Mouse (Mus musculus): ENCODE data around the gene Hao1. TPM values are rescaled to one million over a fixed set of nuclear protein-coding genes. Genes with fewer than 3 reads are reported as not detected.
A peak's percentile ranks its signal among the peaks of the same experiment; 100 is the strongest.

Hao1 gene
- polyA plus RNA-seq (2012; rRNA removed), result 0.12 and 0.15 TPM in 2 replicates

DNA sequence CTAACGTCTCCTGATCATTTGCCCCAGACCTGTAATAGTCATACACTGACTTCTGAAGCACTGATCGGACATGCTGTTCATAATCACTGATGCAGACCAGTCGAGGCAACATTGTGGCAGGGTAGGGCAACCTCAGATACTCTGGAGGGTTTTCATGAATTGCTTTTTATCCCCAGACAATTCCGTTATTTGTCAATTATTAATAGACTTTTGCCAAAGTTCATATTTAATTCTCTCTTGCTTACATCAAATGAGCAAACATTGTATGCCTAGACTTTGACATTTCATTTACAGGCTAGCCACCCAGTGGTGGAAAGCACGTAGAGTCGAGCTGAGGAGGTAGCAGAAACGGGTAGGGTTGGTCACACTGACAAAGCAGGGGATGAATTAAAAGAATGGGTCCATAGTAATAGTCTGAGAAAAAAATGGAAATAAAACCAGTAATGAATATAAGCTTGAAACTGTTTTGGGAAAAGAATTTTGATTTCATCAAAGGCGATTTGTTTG is at the start of gene Hao1:
Gene Hao1, minus strand, starts transcription at position 148 of the 507 bp plus-strand sequence.
- no peak for DNase-seq (ENCODE audit: extremely low spot score in 1 of 2, low spot score in 1 of 2)

DNA sequence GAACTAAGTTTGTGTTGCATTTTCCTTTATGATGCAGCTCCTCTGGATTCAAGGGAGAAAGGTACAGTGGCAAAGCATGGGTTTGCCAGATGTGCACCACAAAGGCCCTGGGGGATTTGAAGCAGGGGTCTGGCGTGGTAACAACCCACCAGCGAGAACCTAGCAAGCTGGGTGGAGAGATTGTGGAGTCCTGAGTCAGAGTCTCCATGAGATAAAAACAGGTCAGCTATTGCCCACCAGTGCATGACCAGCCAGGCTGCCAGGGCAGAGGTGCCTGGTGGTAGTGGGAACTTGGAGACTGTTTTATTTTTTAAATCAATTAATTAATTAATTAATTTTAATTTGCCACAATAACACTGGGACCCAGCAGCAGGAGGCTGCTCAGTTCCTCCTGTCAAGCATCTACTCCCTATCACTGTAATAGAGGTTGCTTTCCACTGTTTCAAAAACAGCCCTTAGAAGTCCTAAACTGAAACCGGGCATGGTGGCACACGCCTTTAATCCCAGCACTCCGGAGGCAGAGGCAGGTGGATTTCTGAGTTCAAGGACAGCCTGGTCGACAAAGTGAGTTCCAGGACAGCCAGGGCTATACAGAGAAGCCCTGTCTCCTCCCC is 37.0 kb upstream of the Hao1 start:
- DNase-seq (ENCODE audit: extremely low spot score in 1 of 2, low spot score in 1 of 2), result no peak

DNA sequence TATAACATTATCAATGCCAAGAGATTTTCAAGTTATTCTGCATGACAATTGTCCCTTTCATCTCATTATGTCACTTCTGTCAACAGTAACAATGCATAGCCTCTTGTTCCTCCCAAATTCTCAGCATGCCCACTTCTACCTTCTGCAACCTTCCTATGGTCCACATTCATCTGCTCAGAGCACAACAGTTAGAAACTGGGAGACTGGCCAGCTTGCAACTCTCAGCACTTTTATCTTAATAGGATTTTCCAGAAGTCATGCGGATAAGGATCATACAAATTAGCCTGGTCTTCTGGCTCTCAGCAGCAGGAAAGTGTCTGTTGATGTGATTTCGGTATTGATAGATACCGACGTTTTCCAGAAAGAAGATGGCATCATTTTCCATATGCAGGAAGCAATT is 31.1 kb upstream of the Hao1 start:
- DNase-seq (ENCODE audit: extremely low spot score in 1 of 2, low spot score in 1 of 2), result no peak

DNA sequence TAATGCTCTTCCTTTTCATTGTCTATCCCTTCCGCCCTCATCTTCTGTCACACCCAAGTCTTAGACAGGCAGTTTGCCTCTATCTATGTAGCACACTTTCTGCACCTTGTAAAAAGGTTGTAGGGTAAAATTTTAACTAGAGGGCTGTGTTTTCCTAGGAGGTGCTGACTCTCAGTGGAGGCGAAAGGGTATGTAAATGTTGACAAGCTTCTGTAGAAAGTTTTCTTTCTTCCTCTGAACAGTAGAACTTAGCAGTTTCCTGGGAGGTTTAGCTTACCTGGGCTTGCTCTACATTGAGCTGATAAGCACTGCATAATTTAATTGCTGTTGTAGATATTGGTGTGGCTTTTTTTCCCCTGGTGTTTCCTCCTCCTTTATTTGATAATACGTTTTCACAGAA is 5.3 kb upstream of the Hao1 start:
- DNase-seq (ENCODE audit: extremely low spot score in 1 of 2, low spot score in 1 of 2), result no peak

DNA sequence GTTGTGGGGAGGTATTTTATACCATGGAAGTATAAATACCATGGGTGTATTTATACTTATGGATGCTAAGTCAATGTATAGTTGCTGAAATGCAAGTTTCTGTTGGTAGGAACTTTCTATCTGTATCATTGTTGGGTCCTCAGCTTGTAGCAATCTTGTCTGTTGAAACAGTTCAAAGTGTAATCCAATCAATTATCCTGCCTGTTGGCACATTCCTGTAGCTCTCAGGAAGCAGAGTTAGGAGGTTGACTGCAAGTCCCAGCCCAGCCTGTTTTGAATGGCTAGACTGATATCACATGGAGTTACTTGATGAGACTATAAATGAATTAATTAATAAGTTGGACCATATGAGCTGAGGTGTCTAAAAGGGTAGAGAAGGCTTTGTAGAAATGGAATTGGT is 1.8 kb downstream of the Hao1 start:
- no peak for DNase-seq (ENCODE audit: extremely low spot score in 1 of 2, low spot score in 1 of 2)

DNA sequence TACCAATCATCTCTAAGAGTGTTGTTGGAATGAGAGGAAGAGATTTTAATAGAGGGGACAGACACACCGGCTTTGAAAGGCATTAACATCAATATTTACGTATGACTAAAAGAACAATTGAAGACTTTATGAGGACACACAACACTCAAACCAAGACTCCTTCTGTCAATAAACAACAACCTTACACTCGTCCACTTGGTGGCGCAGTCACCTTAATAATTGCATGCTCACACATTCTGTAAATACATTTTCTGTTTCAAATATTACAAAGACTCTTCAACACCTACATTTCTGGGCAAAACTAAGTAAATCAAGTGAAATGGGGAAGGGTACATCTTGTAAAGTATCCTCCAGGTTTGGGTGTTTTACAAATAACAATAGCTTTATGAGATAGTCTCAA is 4.4 kb downstream of the Hao1 start:
- DNase-seq (ENCODE audit: extremely low spot score in 1 of 2, low spot score in 1 of 2), result peak; percentile 22 to 83

DNA sequence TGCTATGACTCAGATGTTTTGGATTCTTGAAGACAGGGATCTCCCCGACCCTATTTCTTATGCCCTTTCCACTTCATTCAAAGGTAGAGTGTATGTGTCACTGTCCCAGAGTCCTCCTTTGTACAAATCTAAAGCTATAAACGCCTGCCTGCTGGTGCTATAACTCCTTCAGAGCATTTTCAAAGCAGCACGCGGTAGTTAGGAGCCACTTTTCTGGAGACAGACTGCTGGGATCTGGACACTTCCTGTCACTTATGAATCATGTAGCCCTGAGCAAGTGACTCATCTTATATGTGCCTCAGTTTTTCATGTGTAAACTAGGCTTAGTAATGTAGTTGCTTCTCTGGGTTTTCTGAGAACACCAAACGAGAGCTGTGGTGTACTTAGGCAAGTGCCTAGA is 9.1 kb downstream of the Hao1 start:
- DNase-seq (ENCODE audit: extremely low spot score in 1 of 2, low spot score in 1 of 2), result no peak

DNA sequence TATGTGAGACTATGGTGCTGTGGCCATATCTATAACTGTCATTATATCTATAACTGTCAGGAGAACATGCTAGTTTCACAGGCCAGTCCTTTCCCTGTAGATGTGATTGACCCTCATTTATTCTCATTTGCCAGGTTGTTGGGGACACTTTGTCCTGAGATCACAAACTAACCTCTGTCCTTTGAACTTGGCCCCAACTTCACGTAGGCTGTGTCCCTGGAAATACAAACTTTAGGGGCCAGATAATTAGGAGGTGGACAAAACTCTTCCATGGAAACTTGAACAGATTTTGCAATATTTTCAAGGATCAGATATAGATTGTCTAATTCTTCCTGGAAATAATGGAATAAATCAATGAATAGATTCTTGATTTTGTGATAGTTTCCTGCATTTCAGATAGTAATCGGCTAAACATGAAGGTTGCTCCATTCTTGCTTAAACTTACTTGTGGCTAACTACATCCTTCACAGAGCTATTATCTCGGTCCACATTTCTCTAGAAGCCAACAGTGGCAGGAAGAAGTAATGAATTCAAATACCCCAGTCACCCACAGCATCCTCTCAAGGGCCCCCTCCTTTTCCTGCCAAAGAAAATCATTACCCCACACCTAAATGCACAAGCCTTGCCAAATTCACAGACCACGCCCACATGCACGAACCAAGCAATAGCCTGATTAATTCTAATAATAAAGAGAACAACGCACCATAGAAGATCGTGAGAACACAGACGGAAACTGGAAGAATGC is 9.7 kb downstream of the Hao1 start:
- no peak for DNase-seq (ENCODE audit: extremely low spot score in 1 of 2, low spot score in 1 of 2)

DNA sequence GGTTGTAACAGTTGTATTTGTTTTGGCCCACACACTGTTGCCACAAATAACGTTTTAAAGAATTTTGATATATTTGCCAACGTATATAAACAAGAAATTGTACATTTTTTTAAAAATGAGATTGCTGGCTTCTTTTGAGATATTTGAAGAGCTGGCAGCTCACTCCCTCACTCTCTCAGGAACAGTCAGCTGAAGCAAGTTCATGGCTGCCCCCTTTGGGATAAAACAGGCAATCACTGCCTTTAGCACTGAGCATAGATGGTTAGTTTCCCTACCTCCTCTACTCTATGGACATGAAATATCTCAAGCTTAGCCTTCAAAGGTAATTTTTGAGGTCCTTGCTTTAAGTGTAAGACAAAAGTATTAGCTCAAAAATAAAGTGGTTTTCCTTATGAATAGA is 10.7 kb downstream of the Hao1 start:
- peak in 1 of 2 experiments; percentile 36 for DNase-seq (ENCODE audit: extremely low spot score in 1 of 2, low spot score in 1 of 2)

DNA sequence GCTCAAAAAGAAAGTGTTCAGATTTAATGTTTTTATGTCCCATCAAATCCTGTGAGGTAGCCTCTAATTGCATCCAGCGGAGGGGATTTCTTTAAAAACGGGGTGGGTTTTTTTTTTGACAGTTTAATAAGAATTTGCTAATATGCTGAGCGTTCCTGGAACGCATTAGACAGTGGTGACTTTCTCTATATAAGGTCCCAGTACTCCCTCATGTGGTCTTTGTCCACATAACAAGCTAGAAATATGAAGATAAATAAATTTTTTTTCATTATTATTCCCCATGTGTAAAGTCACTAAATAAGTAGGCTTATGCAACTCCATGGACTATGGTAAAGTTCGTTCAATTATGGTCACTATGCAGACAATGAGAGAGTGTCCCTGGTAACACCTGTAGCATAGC is 13.1 kb downstream of the Hao1 start:
- no peak for DNase-seq (ENCODE audit: extremely low spot score in 1 of 2, low spot score in 1 of 2)

DNA sequence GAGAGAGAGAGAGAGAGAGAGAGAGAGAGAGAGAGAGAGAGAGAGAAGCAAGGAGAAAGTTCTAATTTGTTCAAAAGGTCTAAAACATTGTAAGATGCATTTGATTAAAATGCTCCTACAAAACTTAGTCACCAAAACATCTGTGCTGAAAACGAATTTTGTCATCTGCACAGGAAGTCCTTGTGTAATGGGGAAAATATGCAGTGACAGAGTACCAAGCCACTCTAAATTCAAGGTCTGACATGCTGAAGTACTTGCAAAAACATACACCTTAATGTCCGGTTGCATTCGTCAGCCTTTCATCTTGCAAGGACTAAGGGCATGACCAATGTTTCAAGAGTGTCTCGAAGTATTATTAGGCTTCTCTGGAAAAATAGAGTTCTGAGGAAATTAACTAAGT is 15.7 kb downstream of the Hao1 start:
- DNase-seq (ENCODE audit: extremely low spot score in 1 of 2, low spot score in 1 of 2), result no peak

DNA sequence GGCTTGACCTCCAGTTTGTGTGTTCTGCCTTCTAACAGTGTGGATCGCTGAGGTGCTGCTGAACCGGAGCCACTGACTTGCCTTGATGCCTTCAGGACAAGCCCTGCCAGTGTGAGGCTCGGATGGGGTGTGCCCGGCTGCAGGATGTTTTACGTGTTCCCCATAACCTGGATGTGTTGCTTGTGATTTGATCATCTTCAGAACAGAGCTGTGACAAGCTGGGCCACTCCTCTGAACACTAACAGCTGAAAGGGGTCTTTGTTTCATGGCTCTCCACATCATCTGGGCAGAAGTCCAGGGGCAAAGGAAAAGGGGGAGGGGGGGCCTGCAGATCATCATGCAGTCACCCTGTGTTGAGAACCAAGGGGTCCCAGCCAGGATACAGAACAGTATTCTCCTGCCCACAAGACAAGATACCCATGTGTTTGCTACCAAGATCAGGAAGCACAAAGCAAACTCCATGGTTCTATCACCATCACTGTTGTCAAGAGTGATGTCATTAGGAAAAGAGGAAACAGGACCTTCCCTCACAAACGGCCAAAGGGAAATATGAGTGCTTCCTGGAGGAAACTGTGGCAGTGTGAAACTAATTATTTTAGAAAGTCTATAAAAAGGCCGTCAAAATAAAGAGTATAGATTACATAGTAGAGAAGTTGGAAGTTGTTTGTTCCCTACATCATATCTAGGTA is 25.9 kb downstream of the Hao1 start:
- no peak for DNase-seq (ENCODE audit: extremely low spot score in 1 of 2, low spot score in 1 of 2)

DNA sequence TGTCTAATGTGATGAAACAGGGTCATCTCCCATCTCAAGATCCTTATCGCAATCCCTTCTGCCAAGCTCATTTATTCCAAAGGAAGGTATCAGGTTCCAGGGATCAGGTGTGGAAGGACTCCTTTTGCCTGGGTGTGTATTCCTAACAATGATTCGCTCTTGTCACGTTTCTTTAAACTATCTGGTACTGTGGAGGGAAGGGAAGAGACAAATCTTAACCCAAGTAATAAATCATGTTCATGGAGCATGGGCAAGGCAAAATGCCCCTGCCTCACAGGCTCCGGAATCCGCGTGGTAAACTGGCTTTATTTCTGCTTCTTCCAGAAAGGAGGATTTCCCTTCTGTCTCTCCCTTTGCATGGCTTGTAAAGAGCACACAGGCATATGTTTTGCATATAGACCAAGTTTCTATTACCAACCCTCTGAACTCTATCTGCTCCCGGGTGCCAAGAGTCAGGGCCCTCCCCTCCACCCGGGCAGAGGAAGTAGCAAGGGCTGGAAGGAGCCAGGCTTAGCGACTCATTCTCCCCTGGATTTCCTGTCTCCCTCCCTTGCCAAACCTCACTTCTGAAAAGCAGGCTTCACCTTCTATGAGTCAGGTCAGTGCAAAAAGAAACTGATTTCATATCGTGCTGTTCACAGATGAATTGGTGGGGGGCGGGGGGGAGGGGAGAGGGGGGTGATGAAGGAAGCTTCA is 26.6 kb downstream of the Hao1 start:
- no peak for DNase-seq (ENCODE audit: extremely low spot score in 1 of 2, low spot score in 1 of 2)

DNA sequence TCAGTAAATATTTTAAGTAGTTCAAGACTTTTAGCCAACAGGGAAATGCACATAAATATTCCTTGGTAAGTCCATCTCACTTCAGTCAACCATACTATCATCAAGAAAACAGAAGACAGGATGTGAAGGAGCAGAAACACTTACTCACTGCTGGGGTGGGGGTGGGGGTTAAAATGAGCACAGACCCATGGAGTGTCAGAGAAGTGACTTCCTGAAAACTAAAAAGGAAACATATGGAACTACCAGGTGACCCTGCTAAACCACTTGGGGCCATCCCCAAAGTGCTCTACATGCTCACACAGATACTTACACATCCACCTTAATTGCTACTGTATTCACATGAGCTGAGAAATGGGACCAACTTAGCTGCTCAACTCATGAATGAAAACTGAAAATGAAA is 36.1 kb downstream of the Hao1 start:
- DNase-seq (ENCODE audit: extremely low spot score in 1 of 2, low spot score in 1 of 2), result no peak

DNA sequence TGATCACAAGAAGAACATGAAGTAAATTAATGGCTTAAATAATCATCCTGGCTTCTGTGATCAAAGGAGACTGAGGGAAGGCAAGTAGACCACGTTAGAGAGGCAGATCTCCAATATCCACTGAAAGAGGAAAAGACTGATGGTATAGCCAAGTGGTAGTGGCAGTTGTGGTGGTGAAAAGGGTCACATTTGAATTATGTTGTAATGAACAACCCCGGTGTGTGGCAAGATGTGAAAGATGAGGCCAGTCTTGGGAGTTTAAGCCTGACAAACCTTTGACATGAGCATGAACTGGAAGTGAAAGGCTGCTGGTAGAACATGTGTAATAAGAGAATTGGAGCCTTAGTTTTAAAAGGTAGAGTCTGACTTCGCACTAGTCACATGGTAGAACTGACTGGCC is 54.4 kb downstream of the Hao1 start:
- DNase-seq (ENCODE audit: extremely low spot score in 1 of 2, low spot score in 1 of 2), result no peak

DNA sequence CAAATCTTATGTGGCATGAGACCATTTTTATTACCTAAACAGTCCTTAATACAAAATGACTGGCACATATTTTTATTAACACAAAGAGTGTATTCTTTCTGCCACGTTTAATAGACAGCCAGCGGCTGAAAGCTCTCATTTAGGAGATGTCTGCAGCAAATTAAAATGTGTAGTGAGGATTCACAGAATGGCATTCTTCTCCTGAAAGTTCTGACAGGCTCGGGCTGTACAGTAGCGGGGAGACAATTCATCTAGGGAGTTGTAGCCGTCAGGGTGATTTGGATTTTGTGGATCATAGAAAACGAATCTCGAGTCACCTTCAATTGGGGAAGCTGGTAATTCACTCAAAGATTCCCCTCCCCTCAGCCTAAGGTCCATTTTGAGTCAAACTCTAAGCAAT is 55.7 kb downstream of the Hao1 start:
- no peak for DNase-seq (ENCODE audit: extremely low spot score in 1 of 2, low spot score in 1 of 2)

DNA sequence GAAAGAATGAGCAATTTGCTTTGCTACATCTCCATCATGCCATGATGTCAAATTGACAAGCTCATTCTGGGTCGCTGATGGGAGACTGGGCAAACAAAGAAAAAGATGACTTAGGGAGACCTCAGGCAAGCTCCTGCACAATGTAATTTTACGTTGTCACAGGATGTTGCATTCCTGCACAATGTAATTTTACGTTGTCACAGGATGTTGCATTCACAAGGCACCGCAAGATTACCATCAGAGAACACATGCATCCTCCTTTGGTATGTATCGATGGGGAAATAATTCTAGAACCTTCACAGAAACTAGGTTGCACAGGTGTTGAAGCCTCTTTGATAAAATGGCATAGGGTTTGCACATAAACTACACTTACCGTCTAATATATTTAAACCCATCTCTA is 65.5 kb downstream of the Hao1 start:
- DNase-seq (ENCODE audit: extremely low spot score in 1 of 2, low spot score in 1 of 2), result no peak

DNA sequence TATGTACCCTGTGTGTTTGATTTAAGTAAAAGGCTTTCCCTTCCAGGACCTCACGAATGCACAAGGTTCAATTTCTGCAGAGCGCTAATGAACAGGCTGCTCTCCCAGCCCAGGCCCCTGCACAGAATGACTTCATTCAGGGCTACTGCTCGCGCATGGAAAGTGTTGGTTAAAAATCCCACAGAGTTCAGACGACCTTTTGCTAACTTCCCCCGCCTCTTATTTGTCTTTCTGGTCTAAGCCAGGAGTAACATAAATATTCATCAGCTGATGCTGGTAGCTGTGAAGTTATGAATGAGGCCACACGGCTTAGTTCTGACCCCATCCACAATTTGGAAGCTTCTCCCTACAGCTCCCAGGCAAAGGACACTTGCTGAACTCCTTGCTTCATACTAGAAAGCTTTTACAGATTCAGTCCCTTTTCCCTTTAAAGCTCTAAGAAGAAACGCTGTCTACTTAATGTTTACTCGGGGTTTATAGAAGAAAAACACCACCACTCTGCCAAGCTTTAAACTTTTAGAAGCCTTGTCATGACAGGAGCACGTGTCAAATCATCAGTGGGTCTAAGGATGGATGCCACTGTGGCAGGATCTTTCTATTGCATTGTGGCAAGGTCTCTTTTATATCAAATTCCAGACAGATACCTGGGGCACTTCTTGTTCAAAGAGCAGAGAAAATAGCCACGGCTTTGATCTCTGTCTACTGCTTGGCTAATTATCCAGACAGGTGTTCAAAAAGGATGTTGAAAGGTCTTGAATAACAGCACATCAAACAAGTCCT is 67.9 kb downstream of the Hao1 start:
- no peak for DNase-seq (ENCODE audit: extremely low spot score in 1 of 2, low spot score in 1 of 2)

DNA sequence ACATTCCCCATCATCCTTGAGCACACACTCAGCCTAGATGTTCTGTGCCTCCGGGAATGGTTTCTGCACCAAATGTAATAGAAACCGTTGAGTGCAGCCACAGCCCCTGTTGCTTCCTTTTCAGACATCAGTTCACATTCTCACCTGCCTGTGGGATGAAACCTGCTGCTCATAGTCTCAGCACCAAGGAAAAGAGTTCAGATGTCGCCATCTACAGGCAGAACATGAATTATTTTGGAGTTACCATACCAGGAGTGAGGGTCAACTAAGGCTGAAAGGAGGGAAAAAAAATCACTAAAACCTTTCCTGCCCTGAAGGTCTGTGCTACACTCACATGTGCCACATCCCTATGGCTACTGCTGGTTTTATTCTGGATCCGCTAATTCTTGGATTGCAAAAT is 71.5 kb downstream of the Hao1 start:
- DNase-seq (ENCODE audit: extremely low spot score in 1 of 2, low spot score in 1 of 2), result peak in 1 of 2 experiments; percentile 57

DNA sequence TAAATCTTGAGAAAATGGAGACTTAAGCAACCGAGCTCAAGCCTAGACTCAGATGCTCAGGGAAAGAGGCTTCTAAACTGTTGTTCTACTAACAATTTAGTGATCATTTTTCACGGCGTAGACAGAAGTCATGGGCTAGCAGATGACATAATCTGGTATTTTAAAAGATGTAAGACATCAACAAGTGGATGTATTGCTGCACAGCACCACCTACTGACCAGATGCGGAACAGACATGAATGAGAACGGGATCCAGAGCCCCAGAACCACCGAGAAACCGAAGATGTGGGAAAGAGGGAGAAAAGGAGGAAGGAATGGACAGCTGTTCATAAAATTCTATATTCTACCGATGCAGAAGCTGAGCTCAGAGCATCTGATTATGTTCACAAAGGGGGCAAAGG is 72.4 kb downstream of the Hao1 start:
- peak; percentile 28 to 90 for DNase-seq (ENCODE audit: extremely low spot score in 1 of 2, low spot score in 1 of 2)
